Mouse (Mus musculus) lung, postnatal 14 days (tissue): Measurements from ENCODE around the gene Tmem121.
"Not testable (repeated sequence)": the region's sequence is repeated elsewhere in the genome, so short reads cannot be mapped to it uniquely, and the experiment has no call there.

Experiments used
- DNase-seq: peaks from one replicate; pipeline ENCODE4 v3.0.0; 2021

Tmem121 gene

DNA sequence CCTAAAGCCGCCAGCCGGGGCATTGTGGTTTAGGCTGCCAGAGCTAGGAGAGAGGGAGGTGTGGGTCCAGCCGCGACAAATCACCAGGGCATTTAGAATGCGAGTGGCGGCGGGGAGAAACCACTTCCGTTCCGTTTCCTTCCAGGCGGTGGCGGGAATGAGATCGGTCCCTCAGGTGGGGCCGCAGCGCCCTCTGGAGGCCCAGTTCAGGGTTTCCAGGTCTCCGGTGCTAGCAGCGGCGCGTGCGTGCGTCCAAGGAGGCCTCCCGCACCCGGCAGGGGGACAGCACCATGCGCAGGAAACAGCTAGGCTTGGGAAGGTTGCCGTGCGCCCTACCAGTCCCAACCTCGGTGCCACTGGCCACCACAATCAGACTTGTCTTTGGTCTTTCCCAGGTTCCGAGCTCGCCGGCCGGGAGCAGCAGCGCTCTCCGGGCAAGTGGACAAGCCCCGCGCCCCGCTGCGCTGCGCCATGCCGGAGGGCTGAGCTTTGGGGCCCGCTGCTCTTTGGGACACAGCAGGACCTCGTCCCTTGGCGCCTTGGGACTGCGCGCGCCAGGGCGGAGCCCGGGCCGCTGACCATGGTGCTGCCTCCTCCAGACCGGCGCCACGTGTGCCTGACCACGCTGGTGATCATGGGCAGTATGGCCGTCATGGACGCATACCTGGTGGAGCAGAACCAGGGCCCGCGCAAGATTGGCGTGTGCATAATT, 2.0 kb downstream of the Tmem121 start:
- peak; percentile 75 for DNase-seq

DNA sequence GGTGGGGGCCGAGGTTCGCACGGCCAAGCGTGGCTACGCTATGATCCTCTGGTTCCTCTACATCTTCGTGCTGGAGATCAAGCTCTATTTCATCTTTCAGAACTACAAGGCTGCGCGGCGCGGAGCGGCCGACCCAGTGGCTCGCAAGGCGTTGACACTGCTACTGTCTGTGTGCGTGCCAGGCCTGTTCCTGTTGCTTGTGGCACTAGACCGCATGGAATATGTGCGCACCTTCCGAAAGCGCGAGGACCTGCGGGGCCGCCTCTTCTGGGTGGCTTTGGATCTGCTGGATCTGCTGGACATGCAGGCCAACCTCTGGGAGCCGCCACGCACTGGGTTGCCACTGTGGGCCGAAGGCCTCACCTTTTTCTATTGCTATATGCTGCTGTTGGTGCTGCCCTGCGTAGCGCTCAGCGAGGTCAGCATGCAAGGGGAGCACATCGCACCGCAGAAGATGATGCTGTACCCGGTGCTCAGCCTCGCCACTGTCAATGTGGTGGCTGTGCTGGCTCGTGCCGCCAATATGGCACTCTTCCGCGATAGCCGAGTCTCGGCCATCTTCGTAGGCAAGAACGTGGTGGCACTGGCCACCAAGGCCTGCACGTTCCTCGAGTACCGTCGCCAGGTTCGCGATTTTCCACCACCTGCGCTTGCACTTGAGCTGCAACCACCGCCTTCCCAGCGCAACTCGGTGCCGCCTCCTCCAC, 2.8 kb downstream of the Tmem121 start:
- no peak for DNase-seq

DNA sequence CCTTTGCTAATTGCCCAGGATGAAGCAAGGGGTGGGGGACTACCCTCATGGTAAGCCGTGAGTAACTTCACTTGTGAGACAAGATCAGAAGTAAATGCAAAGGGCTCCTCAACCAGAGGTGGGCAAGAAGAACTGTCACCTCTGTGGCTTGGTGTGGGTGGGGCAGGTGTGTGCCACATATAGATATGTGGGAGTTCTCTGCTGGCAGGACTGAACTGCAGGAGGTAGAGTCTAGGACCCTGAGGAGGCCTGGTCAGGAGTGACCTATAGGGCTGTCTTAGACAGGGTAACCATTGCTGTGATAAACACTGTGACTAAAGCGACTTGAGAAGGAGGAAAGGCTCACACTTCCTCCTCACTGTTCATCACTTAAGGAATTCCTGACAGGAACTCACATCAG, 7.7 kb downstream of the Tmem121 start:
- DNase-seq = no peak

DNA sequence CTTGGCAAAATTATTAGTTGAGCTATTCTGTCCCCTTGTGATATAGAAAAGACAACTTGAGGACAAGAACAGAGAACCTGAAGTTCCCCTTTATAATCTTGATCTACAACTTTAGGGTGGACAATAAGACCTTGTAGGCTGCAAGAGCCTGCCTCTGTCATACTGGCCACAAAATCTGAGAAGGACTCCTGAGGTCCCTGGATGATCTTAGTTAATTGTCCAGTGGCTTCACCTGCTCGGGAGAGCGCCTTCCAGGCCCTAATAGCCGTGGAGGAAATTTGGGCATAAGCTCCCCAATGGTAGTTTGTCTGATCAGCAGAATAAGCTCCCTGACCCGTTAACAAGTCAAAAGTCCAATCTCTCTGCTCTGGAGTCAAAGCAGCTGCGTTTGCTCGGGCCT, 13.4 kb downstream of the Tmem121 start:
- not testable (repeated sequence) for DNase-seq

DNA sequence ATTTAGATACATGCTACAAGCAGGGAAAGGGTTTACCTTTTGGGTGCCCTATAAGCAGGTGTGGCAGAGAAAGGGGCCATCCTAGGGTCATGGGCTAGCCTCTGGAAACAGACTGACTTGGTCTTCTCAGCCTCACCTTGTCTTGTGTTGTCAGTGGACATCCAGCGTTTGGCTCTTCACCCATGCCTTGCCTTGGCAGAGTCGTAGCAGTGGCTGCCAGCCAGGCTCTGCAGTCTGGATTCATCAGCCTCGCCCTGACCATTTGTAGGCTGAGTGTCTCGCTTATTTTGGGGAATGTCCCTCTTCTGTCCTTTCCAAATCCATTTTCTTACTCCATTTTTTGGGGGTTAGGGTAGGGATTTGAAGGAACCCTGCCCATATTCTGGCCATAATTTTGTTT, 15.6 kb downstream of the Tmem121 start:
- no peak for DNase-seq

DNA sequence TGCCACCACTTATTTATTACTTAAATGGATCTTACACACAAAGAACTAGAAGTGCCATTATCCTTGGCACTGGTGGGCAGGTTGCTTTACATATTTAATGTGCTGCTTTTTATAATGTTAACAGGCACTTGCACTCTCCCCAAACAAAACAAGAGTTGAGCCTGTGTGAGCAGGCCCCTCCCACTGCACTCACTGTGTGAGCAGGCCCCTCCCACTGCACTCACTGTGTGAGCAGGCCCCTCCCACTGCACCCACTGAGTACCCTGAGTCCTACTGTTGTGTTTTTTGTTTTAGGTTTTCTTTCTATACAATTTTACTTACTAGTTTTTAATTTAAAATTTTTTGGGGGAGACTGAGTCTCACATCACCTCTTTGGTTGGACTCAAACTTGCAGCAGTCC, 16.3 kb downstream of the Tmem121 start:
- no peak for DNase-seq

DNA sequence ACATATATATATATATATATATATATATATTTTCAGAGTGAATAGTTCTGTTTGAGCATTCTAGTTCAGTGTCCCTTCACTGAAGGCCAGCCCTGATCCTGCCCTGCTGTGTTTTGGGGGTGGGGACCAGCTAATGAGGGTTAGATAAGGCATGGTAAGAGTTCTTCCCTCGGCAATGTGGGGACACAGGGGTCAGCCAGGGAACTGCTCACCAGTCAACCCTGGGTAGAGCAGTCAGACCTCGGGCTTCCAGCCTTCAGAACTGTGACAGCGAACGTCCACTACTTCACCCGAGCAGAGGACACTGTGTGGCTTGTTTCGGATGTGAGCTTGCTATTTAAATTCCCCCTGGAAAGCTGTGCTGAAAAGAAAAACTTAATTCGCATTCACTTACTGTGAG, 17.8 kb downstream of the Tmem121 start:
- no peak for DNase-seq

DNA sequence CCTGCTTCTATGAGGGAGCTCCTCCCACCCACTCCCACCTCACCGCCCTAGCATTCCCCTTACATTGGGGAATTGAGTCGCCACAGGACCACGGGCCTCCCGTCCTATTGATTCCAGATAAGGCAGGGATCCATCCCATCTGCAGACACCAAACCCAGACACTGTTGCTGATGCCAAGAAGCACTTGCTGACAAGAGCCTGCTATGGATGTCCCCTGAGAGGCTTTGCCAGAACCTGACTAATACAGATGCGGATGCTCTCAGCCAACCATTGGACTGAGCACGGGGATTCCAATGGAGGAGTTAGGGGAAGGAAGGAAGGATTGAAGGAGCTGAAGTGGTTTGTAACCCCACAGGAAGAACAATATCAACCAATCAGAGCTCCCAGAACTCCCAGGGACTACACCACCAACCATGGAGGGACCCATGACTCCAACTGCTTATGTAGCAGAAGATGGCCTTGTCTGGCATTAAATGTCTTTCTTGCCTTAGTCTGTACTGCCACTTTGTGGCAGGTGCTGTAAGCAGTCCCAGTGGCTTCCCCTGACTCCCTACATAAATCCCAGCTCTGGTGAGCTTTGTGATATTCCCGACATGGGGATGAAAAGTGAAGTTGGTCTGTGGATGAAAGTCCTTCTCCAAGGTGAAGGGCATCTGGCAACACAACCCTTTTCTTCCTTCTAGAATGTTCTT, 19.7 kb downstream of the Tmem121 start:
- DNase-seq = no peak

DNA sequence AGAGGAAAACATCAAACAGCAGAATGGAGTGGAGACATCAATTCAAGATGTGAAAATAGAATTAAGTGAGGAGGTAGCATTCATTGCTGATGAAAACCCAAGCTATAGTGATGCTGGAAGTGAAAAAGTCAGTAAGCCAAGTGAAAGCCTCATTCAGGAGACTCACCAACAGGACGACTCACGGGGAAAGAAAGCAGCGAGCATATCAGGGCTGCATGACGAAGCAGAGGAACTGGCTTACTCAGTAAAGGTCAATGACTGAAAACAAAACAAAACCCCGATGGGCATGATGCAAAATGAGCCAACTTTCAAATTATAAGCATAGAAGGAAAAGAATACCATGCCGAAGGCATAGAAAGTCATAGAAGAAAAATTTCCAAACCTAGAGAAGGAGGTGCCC, 22.0 kb downstream of the Tmem121 start:
- DNase-seq = no peak

DNA sequence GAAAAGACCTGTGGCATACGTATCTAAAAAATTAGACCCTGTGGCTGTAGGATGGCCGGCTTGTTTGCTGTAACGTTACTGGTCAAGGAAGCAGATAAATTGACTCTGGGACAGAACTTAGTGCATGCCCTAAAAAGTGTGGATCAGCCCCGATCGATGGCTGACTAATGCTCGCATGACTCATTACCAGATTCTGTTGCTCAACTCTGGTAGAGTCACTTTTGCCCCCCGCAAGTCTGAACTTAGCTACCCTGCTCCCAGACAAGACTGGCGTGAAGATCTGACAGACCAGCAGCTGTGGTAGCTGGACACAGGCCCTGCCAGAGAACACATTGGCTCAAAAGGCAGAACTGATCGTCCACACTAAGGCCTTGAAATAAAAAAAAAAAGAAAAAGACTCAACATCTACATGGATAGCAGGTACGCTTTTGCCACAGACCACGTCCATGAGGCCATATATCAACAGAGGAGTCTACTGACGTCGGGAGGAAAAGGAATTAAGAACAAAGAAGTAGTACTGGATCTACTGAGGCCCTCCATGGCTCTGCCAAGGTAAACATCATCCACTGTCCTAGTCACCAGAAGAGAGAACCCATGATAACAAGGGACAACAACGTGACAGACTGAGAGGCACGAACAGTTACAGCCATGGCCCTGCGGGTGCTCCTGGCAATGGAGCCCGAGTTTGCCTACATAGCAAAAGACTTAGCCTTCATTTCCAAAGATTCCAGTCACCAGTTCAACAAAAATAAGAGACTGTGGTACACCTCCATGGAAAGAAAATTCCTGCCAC, 25.1 kb downstream of the Tmem121 start:
- no peak for DNase-seq

DNA sequence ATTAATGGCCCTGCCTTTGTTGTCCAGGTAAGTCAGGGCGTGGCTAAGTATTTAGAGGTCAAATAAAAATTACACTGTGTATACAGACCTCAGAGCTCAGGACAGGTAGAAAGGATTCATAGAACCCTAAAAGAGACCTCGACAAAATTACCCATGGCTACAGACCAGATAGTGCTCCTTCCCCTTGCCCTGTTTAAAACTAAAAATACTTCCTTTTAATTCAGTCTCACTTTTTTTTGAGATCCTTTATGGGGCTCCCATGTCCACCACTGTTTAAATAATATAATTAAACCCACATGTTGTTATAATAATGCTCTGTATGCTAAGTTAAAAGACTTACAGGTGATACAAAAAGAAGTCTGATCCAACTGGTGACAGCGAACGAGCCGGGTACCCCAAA, 26.0 kb downstream of the Tmem121 start:
- no peak for DNase-seq

DNA sequence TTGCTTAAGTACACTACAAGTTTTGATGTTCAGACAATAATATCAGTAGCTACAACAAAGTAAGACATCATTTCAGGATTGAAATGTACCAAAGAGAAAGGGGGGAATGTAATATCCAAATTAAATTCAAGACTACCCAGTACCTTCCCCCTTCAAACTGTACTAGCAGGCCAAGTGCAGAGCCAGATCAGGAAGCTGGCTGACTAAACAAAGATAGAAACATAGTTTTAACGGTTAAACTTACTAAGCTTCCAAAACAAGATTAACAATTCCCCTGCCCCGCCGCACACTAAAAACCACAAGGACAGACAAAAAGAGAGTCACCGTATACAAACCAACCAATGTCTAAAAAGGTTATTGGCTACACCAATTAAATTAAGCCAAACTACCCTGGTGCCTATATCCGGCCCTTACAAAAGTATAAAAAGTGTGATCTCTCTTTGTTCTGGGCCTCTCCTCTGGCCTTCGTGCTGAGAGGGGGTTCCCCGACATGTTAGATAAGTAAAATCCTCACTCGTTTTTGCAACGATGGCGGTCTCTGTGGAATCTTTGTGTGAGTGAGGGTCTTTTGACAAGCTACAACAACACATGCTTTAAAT, 26.7 kb downstream of the Tmem121 start:
- DNase-seq = no peak

DNA sequence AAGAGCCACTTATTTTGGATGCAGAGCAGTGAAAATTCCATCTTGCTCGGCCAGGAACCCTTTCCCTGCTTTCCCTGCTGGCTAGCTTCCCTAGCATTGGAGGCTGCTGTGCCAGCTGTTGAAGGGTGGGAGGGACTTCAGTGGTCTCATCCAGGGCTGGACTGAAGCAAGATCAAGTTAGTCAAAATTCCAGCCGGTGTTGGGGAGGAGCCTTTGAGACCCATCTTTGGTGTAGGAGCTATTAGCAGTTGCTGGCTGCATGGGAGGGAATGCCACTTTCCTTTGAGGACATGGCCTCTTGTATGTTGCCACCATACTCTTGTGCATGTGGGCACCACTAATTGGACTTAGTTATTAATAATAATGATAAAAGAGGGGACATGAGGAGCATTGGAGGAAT, 27.5 kb downstream of the Tmem121 start:
- no peak for DNase-seq

DNA sequence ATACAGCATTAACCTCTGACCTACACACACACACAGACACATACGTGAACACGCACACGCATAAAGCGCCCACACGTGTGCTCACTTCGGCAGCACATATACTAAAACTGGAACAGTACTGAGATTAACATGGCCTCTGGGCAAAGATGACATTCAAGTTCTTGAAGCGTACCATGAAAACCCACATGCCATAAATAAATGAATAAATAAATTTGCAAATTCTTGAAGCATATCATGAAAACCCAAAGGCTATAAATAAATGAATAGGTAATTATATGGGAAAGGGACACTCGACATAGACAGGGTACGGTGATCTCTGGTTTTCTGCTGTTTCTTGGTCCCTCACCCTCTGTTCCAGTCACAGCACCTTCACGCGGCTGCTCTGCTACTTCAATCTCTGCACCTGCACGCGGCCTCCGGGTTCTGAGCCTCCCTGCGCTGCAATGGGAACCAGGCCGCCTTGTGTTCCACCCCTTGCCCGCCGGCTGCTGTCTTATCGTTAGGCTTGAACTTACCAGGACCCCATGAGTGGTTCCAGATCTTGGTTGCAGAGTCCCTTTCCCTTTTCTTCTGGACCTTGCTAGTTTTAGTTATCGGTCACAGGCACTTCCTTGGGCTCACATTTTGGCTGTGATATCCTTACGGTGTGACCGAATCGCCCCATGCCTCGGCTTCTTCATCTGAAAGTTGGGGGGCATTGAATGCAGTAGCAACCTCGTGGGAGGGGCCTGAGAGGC, 28.5 kb downstream of the Tmem121 start:
- DNase-seq = no peak

DNA sequence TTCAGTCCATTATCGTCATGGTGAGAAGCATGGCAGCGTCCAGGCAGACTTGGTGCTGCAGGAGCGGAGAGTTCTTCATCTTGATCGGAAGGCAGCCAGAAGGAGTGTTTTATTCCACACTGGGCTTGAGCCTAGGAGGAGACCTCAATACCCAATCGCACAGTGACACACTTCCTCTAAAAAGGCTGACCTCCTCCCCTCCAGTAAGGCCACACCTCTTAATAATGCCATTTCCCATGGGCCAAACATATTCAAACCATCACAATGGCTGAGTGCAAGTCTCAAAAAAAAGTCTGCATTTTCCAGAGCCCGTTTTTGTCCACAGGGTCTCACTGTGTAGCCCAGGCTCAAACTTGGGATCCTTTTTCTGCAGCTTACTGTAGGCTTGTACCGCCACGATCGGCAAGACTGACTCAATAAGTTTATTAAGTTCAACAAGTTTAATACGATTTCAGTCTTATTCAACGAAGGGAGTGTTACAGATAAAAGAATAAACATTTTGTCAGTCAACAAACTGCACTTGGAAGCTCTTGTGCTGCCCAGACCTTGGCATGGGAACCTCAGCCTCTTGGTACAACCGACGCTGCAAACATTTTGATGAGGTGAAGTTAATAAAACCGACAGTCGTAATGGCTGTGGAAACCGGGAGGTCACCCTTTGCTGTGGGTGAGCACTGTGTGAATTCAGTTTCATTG, 29.4 kb downstream of the Tmem121 start:
- DNase-seq = no peak

DNA sequence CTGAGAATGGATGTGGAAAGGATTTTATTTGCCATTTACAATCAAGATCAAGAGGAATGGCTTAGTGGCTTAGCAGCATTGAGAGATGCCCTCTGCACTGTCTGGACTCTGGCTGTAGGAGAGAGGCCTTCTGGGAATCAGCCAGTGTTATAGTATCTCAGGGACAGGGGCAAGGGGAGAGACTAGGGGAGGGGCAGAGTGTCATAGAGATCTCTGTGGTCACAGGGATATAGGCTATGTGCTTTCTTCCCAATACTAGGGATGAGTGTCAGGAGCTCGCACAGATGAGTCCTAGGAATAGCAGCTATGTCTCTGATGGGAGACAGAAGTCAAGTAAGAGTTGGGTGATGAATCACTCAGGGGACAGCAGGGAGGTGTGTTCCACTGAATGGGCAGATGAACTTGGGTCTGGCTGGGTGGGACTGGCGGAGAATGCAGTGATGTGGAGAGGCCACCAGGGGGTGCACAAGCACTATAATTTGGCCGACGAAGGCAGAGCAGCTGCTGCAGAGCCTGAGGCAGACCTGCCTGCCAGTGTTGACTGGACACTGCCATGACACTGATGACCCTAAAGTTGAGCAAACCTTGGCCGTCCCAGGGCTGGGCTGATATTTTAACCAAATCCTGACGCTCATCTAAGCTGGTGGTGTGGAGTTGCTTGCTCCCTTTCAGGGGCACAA, 30.1 kb downstream of the Tmem121 start:
- peak; percentile 73 for DNase-seq

DNA sequence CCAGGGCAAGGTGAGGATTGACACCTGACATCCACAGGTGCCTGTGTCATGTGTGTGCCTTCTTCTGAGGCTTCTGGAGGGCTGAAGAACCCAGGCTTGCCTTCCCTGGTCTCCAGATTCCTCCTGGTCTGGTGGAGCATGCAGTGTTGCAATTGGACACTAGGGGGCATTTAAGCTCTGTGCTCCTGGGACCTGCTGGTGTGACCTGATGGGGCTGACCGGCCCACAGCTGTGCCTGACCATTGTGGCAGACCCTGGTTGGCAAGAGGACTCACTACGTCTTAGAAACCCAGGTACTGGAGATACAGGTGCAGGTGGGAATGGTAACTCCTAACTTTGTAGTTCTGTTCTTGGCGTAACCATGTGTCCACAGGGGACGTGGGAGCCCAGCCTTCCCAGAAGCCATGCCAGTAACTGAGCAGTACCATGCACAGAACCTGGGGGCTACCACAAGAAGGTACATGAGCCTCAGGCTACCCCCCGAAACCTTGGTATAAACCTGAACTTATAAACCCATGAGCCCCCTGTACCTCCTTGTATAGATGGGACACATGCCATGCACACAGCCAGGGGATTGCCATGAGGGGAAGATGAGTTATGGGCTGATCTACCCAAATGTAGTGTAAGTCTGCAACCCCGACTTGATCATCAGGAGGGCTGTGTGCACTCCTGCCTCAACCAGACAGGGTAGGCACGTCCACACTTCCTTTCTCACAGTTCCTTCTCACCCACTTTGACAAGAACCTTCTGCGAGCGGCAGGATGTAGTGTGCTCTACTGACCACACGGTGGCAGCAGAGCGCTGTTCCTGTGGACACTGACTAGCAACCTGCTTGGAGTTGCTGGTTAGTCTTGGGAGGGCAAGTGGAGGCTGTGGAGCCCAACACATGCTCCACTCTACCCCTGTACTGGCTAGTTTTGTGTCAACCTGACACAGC, 31.8 kb downstream of the Tmem121 start:
- peak; percentile 76 for DNase-seq

DNA sequence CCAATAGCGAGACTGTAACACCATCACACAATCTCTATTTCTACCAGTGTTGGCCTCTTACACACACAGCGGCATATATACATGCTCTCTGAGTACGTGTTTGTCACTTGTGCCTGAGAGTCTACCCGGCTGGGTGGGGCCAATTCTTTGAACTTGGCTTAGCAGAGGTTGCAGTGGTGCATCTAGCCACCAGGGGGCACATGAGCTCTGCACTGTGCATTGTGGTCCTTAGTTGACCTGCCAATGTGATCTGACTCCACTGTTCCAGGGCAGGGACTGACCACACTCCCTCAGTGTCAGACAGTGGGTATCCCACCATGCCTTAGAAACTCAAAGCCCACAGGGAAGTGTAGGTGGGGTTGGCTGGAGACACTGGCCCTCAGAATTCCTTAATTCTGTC, 34.1 kb downstream of the Tmem121 start:
- DNase-seq = peak; percentile 51

DNA sequence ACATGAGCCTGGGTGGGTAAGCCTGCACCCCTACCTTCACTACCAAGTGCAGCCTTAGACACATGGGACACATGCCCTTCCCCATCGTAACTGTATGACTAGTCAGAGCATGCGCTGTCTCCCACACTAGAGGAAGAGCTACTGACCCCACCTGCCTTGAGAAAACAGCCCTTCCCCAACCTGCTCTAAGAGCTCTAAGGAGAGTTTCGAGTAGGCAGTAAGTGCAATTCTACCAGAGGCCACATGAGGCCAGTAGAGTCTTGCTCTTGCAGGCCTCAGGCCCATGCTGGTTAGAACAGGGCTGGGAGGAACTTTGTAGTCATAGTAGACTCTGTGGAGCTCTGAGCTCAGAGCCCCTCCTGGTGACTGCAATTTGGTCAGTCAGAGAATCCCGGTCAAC, 34.7 kb downstream of the Tmem121 start:
- DNase-seq = peak; percentile 73

DNA sequence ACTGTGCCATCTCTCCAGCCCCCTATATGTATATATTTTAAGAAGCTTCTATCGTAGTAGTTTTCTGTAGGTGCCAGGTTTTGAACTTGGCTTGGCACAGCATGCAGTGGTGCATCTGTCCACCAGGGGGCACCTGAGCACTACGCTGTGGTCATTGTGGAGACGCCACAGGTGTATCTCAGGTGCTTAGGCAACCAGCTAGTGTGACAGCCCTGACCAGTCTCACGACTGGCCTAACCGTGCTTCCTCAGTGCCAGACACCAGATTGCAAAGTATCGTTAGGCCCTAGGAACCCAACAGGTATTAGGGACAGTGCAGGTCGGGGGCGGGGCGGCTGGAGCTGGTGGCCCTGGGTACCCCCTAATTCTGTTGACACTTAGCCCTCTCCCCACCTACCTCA, 35.6 kb downstream of the Tmem121 start:
- peak; percentile 57 for DNase-seq
